Mouse (Mus musculus) intestine, embryonic 15.5 days (tissue): ENCODE data around the gene Slc6a1. TPM values are rescaled to one million over a fixed set of nuclear protein-coding genes. Genes with fewer than 3 reads are reported as not detected.

Source experiments
- ATAC-seq: fragments of 200-750 bp; cut with Nextera tagmentation; 2 replicates; pipeline ENCODE4 v1.8.0; 2017; ENCODE audit warnings: moderate TSS enrichment, moderate library complexity
- H3K27ac ChIP-seq: fragments of 300-500 bp; sonication (generic); 2 replicates; pipeline ENCODE4 v1.5.1; 2015; ENCODE audit warnings: mild to moderate bottlenecking, inconsistent platforms
- H3K27me3 ChIP-seq: fragments of 300-500 bp; sonication (generic); replicated peaks from 2 replicates; pipeline ENCODE4 v1.6.1; 2015; ENCODE audit warnings: inconsistent platforms
- H3K36me3 ChIP-seq: fragments of 300-500 bp; sonication (generic); 2 replicates; pipeline ENCODE4 v1.6.1; 2015; ENCODE audit warnings: inconsistent platforms
- H3K4me1 ChIP-seq: fragments of 300-500 bp; sonication (generic); replicated peaks from 2 replicates; pipeline ENCODE4 v1.6.1; 2015; ENCODE audit warnings: inconsistent platforms
- H3K4me2 ChIP-seq: fragments of 300-500 bp; sonication (generic); replicated peaks from 2 replicates; pipeline ENCODE4 v1.6.1; 2015; ENCODE audit warnings: mild to moderate bottlenecking, inconsistent platforms
- H3K4me3 ChIP-seq: fragments of 300-500 bp; sonication (generic); replicated peaks from 2 replicates; pipeline ENCODE4 v1.5.1; 2015; ENCODE audit warnings: inconsistent platforms
- H3K9ac ChIP-seq: fragments of 300-500 bp; sonication (generic); 2 replicates; pipeline ENCODE4 v1.6.1; 2015; ENCODE audit warnings: inconsistent platforms
- H3K9me3 ChIP-seq: fragments of 300-500 bp; sonication (generic); 2 replicates; pipeline ENCODE4 v1.6.1; 2016; ENCODE audit warnings: inconsistent platforms
- WGBS: fragments of 180-500 bp; shearing (Covaris S2); methylation state at CpG from one replicate; pipeline ENCODE4 v1.1.7; 2015; 5-methylcytosine and 5-hydroxymethylcytosine counted together
- polyA plus RNA-seq: library from polyadenylated mRNA; unstranded; fragments of >200 nt; fragmentation: Nextera tagmentation; extraction: Ambion mirVana; gene quantifications from 2 replicates; pipeline ENCODE4 v1.2.1, GENCODE M21; 2015

The Slc6a1 gene
- polyA plus RNA-seq, 1 experiment from 2014 or later, result 0.18 TPM

DNA sequence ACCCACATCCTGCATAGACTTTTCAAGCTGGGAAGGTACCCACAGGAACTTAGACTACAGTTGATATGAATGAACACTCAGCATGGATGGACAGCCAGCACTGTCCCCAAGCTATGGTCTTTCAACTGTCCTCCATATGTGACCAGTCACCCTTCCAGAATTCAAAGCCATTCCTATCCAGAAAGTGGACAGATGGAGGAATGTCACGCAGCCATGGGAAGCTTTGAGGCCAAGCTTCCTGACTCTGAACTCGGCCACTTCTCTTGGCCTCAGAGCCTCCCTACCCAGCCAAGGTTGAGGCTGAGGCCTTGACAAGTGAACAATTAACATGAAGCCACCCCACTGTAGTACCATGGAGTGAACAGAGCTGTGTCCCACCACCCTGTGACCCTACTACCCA, 12.8 kb upstream of the Slc6a1 start:
- H3K36me3 ChIP-seq, result no peaks in the 10 kb centered on the region
- ATAC-seq, result no peak
- H3K27me3 ChIP-seq, result peaks cover 3% of the 10 kb centered on the region; the same call in 1 of the 2 replicates
- no peaks in the 10 kb centered on the region for H3K4me1 ChIP-seq
- no peak overlapping the region for H3K4me2 ChIP-seq
- 85% methylated on average over 2 of the region's 2 CpGs for WGBS
- no peak overlapping the region for H3K9ac ChIP-seq
- no peaks in the 10 kb centered on the region for H3K9me3 ChIP-seq
- H3K4me3 ChIP-seq, result no peak overlapping the region
- no peak overlapping the region for H3K27ac ChIP-seq

DNA sequence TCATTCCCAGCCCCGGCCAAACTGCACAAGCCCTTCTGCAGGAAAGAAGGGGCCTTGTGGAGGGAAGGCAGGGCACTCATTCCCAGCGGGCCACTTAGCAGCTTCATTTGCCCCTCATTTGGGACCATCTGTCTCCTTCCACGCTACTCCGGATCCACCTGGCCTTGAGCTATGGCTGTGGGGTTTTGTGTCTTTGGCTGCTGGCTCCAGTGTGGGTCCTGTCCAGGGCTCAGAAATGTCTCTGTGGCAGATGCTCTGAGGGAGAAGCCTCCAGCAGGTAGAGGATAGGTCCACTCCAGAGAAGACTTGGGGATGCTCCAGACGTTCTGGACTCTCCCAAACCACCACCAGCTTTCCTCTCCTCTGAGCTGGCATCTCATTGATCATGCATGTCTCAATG, 11.6 kb upstream of the Slc6a1 start:
- Histone ChIP-seq H3K4me2 (no peak overlapping the region), H3K9me3 (no peaks in the 10 kb centered on the region), H3K27ac (no peak overlapping the region), H3K27me3 (peaks cover 3% of the 10 kb centered on the region; the same call in 1 of the 2 replicates), H3K4me3 (no peak overlapping the region), H3K4me1 (no peaks in the 10 kb centered on the region), H3K9ac (no peak overlapping the region), H3K36me3 (no peaks in the 10 kb centered on the region)
- WGBS, result 51% methylated on average over 5 of the region's 5 CpGs
- ATAC-seq, result peak; percentile 8; the same call in 1 of the 2 replicates

DNA sequence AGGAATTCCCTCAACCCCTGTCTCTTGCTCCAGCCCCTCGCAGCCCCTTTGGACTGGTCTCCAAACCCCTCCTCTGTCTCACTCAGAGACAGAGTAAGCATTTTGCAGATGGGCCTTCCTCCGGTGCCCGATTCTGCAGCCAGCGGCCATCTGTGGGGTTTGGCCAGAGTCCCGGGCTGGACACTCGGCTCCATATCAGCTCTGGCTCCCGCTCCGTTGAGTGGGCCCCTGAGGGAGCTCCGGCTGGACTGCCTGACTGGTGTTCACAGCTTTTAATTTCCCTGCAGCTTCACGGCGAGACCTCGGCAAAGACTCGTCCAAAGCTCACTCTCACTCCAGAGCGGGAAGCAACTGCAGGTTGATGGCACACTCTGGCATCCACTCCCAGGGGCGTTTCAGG, 10.2 kb upstream of the Slc6a1 start:
- ATAC-seq, result no peak
- H3K4me3 ChIP-seq, result no peak overlapping the region

GRCm38 (mm10) chr6:114273997-114274728, 8.3 kb upstream of the Slc6a1 start:
- WGBS, result 55% methylated on average over 14 of the region's 14 CpGs
- no peaks in the 10 kb centered on the region for H3K4me1 ChIP-seq
- no peaks in the 10 kb centered on the region for H3K36me3 ChIP-seq
- no peak overlapping the region for H3K9ac ChIP-seq
- H3K27ac ChIP-seq, result no peak overlapping the region
- ATAC-seq, result no peak
- no peak overlapping the region for H3K4me2 ChIP-seq
- peaks cover 3% of the 10 kb centered on the region; the same call in 1 of the 2 replicates for H3K27me3 ChIP-seq
- no peak overlapping the region for H3K4me3 ChIP-seq
- H3K9me3 ChIP-seq, result no peaks in the 10 kb centered on the region

More for the DNA sequence above, 10.2 kb upstream of the Slc6a1 start:
- Histone ChIP-seq H3K27ac (no peak overlapping the region), H3K4me1 (no peaks in the 10 kb centered on the region), H3K27me3 (peaks cover 3% of the 10 kb centered on the region; the same call in 1 of the 2 replicates), H3K36me3 (no peaks in the 10 kb centered on the region), H3K4me2 (no peak overlapping the region), H3K9ac (no peak overlapping the region), H3K9me3 (no peaks in the 10 kb centered on the region)
- 75% methylated on average over 15 of the region's 15 CpGs for WGBS

- Histone ChIP-seq H3K4me1 (no peaks in the 10 kb centered on the region), H3K9ac (no peak overlapping the region), H3K27ac (no peak overlapping the region), H3K9me3 (no peaks in the 10 kb centered on the region), H3K4me3 (no peak overlapping the region), H3K36me3 (no peaks in the 10 kb centered on the region), H3K4me2 (no peak overlapping the region), H3K27me3 (peaks cover 9% of the 10 kb centered on the region)
- no peak for ATAC-seq
- 58% methylated on average over 8 of the region's 8 CpGs for WGBS
Observed at GRCm38 (mm10) chr6:114275800-114276199, 6.6 kb upstream of the Slc6a1 start.

- Histone ChIP-seq H3K4me3 (no peak overlapping the region), H3K27me3 (peaks cover 80% of the 10 kb centered on the region), H3K27ac (no peak overlapping the region), H3K36me3 (no peaks in the 10 kb centered on the region), H3K9me3 (no peaks in the 10 kb centered on the region), H3K9ac (no peak overlapping the region), H3K4me1 (peaks cover 4% of the 10 kb centered on the region; the same call in 1 of the 2 replicates), H3K4me2 (0 out of 2 replicates have a peak overlapping the region, but pooled peaks have one; percentile 41)
- no peak for ATAC-seq
- 14% methylated on average over 8 of the region's 8 CpGs for WGBS
Observed at GRCm38 (mm10) chr6:114283278-114283770, 889 bp downstream of the Slc6a1 start.

DNA sequence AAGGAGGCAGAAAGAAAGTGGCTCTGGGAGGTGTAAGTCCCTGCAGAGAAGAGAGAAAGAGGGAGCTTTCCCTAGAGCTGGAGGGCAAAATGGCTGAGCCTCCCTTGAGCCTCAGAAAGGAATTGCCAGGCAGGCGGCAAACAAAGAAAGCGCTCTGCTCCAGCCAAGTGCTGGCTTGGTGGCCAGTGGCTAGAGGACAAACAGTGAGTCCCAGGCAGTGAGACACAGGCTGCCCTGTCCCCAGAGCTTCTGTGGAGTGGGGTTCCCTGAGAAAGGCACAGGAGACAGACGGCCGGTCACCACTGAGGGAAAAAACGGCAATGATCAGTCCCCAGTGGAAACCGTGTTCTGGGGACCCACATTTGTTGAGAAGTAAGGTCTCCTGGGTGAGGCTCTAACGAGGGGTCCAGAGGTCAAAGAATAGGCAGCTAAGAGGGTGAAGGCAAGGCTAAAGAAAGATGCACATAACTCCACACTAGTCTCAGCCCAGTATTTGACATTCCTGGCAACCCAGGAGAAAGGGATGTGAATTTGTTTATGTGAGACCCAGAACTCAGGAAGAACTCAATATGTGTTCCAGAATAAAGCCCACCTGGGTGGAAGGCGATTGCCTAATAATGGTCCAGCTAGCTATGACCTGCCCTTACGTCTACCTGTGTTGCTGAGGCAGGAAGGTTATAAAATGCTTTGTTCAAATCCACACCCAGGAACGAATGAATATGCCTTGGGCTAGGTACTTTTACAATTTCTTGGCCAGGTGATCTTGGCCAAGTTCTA, 1.7 kb downstream of the Slc6a1 start:
- 48% methylated on average over 10 of the region's 10 CpGs for WGBS
- no peak overlapping the region for H3K9ac ChIP-seq
- peaks cover 84% of the 10 kb centered on the region for H3K27me3 ChIP-seq
- H3K9me3 ChIP-seq, result no peaks in the 10 kb centered on the region
- H3K4me2 ChIP-seq, result no peak overlapping the region
- H3K27ac ChIP-seq, result no peak overlapping the region
- no peaks in the 10 kb centered on the region for H3K36me3 ChIP-seq
- no peak for ATAC-seq
- peaks cover 4% of the 10 kb centered on the region; the same call in 1 of the 2 replicates for H3K4me1 ChIP-seq
- no peak overlapping the region for H3K4me3 ChIP-seq

DNA sequence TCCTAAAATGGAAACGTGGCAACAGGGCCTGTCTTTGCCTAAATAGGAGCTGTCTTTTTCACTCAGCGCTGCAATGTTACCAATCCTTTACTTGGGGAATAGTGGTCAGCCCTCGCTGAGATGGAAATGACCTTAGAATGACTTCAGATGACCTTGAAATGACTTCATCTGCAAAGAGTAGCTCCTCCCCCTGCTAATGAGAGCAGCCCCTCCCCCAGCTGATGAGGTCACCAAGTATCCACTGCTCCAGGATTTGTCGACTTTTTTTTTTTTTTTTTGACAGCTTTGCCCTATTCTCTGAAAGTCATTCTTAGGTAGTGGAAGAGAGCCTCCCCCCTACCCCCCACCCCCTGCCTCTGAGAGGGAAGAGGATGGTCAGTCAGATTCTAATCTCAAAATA, 3.0 kb downstream of the Slc6a1 start:
- H3K4me3 ChIP-seq, result no peak overlapping the region
- peaks cover 83% of the 10 kb centered on the region for H3K27me3 ChIP-seq
- no peaks in the 10 kb centered on the region for H3K36me3 ChIP-seq
- 35% methylated on average over 4 of the region's 4 CpGs for WGBS
- peaks cover 4% of the 10 kb centered on the region; the same call in 1 of the 2 replicates for H3K4me1 ChIP-seq
- no peak overlapping the region for H3K4me2 ChIP-seq
- no peak overlapping the region for H3K9ac ChIP-seq
- ATAC-seq, result no peak
- no peaks in the 10 kb centered on the region for H3K9me3 ChIP-seq
- no peak overlapping the region for H3K27ac ChIP-seq

- Histone ChIP-seq H3K4me3 (no peak overlapping the region), H3K27ac (no peak overlapping the region), H3K27me3 (peaks cover 48% of the 10 kb centered on the region), H3K9ac (no peak overlapping the region), H3K4me2 (no peak overlapping the region), H3K9me3 (no peaks in the 10 kb centered on the region), H3K4me1 (no peaks in the 10 kb centered on the region), H3K36me3 (no peaks in the 10 kb centered on the region)
- WGBS, result 43% methylated on average over 7 of the region's 7 CpGs
- no peak for ATAC-seq
Observed at GRCm38 (mm10) chr6:114289106-114289505, 6.7 kb downstream of the Slc6a1 start.

DNA sequence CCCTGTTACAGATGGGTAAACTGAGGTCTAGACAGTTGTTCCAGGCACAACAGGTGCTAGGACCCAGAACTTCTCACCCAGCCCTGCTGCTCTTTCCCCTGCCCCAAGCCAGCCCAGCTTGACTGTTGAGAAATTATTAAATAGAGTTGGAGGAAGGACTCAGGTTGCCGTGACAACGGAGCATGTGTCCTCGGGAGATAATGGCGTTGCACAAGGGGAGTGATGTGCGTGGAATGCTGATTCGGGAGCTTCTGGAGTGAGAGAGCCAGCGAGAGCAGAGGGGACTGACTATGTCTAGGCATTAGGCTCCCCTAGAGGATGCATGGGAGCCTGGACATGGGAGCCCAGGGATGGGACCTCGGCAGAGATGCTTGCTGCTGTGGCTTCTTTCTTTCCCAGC, 7.7 kb downstream of the Slc6a1 start:
- ATAC-seq, result no peak
- H3K27ac ChIP-seq, result no peak overlapping the region
- WGBS, result 32% methylated on average over 8 of the region's 8 CpGs
- H3K4me1 ChIP-seq, result no peaks in the 10 kb centered on the region
- no peak overlapping the region for H3K9ac ChIP-seq
- no peak overlapping the region for H3K4me2 ChIP-seq
- H3K36me3 ChIP-seq, result no peaks in the 10 kb centered on the region
- H3K9me3 ChIP-seq, result no peaks in the 10 kb centered on the region
- no peak overlapping the region for H3K4me3 ChIP-seq
- H3K27me3 ChIP-seq, result peaks cover 38% of the 10 kb centered on the region

- Histone ChIP-seq H3K4me2 (no peak overlapping the region), H3K9me3 (no peaks in the 10 kb centered on the region), H3K27ac (no peak overlapping the region), H3K36me3 (no peaks in the 10 kb centered on the region), H3K27me3 (peaks cover 30% of the 10 kb centered on the region), H3K4me3 (no peak overlapping the region), H3K4me1 (no peaks in the 10 kb centered on the region), H3K9ac (no peak overlapping the region)
- ATAC-seq, result no peak
- WGBS, result 70% methylated on average over 4 of the region's 4 CpGs
Observed at GRCm38 (mm10) chr6:114290929-114291328, 8.5 kb downstream of the Slc6a1 start.

DNA sequence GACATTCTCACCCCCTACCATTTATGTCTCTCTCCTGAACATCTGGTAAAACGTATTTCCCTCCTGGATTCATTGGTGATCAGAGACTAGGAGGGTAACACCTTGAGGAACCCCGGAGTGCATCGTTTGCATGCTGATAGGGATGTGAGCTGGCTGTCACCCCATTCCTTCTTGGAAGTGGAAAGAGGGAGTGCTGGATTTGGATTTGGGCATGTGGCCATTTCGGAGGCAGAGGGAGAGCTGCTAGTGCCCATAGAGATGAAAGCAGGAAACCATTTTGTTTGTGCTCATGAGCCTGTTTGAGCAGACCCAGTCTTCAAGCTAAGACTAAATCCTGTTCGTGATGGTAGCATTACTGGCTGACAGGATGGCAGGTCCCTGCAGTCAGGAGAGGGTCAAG, 9.0 kb downstream of the Slc6a1 start:
- WGBS, result 46% methylated on average over 5 of the region's 5 CpGs

More for the DNA sequence above, 9.0 kb downstream of the Slc6a1 start:
- no peaks in the 10 kb centered on the region for H3K36me3 ChIP-seq
- H3K4me2 ChIP-seq, result no peak overlapping the region
- H3K27ac ChIP-seq, result no peak overlapping the region
- no peak for ATAC-seq
- H3K4me3 ChIP-seq, result no peak overlapping the region
- peaks cover 25% of the 10 kb centered on the region for H3K27me3 ChIP-seq
- H3K4me1 ChIP-seq, result peaks cover under 1% of the 10 kb centered on the region; the same call in 1 of the 2 replicates
- H3K9ac ChIP-seq, result no peak overlapping the region
- no peaks in the 10 kb centered on the region for H3K9me3 ChIP-seq
